Mouse (Mus musculus) midbrain, embryonic 12.5 days (tissue): Measurements from ENCODE around the gene Nadk. TPM values are rescaled to one million over a fixed set of nuclear protein-coding genes. Genes with fewer than 3 reads are reported as not detected.
"Not testable (repeated sequence)": the region's sequence is repeated elsewhere in the genome, so short reads cannot be mapped to it uniquely, and the experiment has no call there.

ENCODE experiments used
- ATAC-seq: fragments of 200-750 bp; cut with Nextera tagmentation; 2 replicates; pipeline ENCODE4 v1.8.0; 2017; ENCODE audit warnings: low read depth, moderate TSS enrichment, moderate library complexity; ENCODE audit not compliant: low FRiP score
- H3K27ac ChIP-seq: fragments of 300-500 bp; sonication (generic); replicated peaks from 2 replicates; pipeline ENCODE4 v1.5.1; 2016; ENCODE audit warnings: mild to moderate bottlenecking
- H3K27me3 ChIP-seq: fragments of 300-500 bp; sonication (generic); 2 replicates; pipeline ENCODE4 v1.6.1; 2016; ENCODE audit warnings: mild to moderate bottlenecking
- H3K36me3 ChIP-seq: fragments of 300-500 bp; sonication (generic); 2 replicates; pipeline ENCODE4 v1.6.1; 2016
- H3K4me1 ChIP-seq: fragments of 300-500 bp; sonication (generic); 2 replicates; pipeline ENCODE4 v1.6.1; 2016
- H3K4me2 ChIP-seq: fragments of 300-500 bp; sonication (generic); replicated peaks from 2 replicates; pipeline ENCODE4 v1.6.1; 2016; ENCODE audit warnings: mild to moderate bottlenecking, moderate library complexity
- H3K4me3 ChIP-seq: fragments of 300-500 bp; sonication (generic); 2 replicates; pipeline ENCODE4 v1.5.1; 2016; ENCODE audit warnings: mild to moderate bottlenecking
- H3K9ac ChIP-seq: fragments of 300-500 bp; sonication (generic); replicated peaks from 2 replicates; pipeline ENCODE4 v1.6.1; 2016; ENCODE audit warnings: mild to moderate bottlenecking, moderate library complexity
- H3K9me3 ChIP-seq: fragments of 300-500 bp; sonication (generic); 2 replicates; pipeline ENCODE4 v1.6.1; 2016; ENCODE audit warnings: mild to moderate bottlenecking
- WGBS: fragments of 180-500 bp; shearing (Covaris S2); methylation state at CpG from one replicate; pipeline ENCODE4 v1.1.7; 2016; 5-methylcytosine and 5-hydroxymethylcytosine counted together
- polyA plus RNA-seq: library from polyadenylated mRNA; unstranded; fragments of >200 nt; fragmentation: Nextera tagmentation; extraction: Ambion mirVana; gene quantifications from 2 replicates; pipeline ENCODE4 v1.2.1, GENCODE M21; 2016

Gene Nadk
- polyA plus RNA-seq, 1 experiment from 2014 or later, result 96.6 TPM

DNA sequence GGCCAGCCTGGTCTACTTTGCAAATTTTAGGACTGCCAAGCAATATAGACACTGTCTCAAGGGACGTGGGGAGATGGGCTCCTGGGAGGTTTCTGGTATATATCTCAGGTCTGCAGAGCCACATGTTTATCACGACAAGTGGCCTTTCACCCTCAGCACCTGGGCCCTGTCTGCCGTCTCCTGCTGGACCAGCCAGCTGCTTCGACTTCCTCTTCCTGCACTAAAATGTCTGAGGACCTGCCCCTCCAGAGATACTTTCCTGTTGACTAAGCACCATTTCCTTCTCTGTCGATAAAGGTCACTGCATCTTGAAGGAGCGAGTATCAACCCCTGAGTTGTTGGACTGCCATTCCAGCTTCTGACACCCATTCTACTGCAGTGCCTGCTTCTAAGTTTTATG, 2.7 kb upstream of the Nadk start:
- Histone ChIP-seq H3K9me3 (no peaks in the 10 kb centered on the region), H3K27me3 (no peaks in the 10 kb centered on the region), H3K9ac (no peak overlapping the region), H3K36me3 (peaks cover 67% of the 10 kb centered on the region), H3K4me2 (no peak overlapping the region), H3K4me1 (peaks cover 23% of the 10 kb centered on the region), H3K27ac (no peak overlapping the region), H3K4me3 (no peak overlapping the region)
- WGBS, result 83% methylated on average over 6 of the region's 6 CpGs
- no peak for ATAC-seq

DNA sequence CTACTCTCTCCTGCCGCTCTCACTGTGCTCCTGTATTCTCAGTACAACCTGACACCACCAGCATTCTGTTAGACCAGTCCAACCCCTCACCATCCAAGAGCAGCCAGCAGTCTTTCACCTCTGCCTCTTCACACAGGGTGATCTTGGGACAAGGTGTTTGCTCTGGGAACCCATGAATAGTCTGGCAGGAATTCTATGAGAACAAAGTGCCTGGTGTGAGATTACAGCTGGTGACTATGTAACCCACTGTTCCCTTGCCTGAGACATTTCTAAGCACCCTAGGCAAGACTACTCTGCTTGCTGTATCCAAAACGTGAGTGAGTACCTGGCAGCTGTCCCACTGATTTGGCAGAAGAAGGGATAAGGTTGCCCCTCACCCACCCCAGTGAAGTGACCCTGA, 1.2 kb upstream of the Nadk start:
- Histone ChIP-seq H3K9me3 (no peaks in the 10 kb centered on the region), H3K9ac (no peak overlapping the region), H3K4me1 (peaks cover 33% of the 10 kb centered on the region), H3K4me2 (no peak overlapping the region), H3K36me3 (peaks cover 52% of the 10 kb centered on the region), H3K27ac (0 out of 2 replicates have a peak overlapping the region, but pooled peaks have one; percentile 8), H3K4me3 (no peak overlapping the region), H3K27me3 (no peaks in the 10 kb centered on the region)
- no peak for ATAC-seq
- 62% methylated on average over 2 of the region's 2 CpGs for WGBS

DNA sequence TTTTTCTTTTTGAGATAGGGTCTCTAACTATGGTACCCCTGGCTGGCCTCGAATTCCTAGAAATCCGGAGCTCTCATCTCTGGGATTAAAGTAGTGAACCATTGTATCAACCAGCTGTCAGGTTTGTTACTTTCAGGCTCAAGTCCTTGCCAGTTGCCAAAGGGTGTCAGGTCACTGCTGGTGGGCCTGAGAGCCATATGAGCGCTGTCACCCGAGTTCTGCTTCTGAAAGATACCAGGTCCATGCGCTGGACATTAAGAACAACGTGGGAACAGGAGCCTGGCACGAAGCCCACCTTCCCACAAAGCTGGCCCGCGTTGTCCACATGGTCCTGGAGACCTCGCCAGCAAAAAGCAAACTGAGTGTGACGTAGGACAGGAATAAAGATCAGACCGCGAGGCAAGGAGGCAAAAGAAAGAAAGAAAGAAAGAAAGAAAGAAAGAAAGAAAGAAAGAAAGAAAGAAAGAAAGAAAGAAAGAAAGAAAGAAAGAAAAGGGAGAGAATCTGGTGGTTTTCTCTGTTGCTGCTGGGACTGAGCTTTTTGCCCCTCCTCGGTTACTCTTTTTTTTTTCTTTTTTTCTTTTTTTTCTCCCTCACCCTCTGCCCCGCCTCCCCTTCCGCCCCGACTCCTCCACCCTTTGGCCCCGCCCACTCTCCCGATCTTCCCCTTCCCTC, 684 bp downstream of the Nadk start:
- H3K27me3 ChIP-seq, result no peaks in the 10 kb centered on the region
- 3% methylated on average over 18 of the region's 19 CpGs for WGBS
- no peaks in the 10 kb centered on the region for H3K9me3 ChIP-seq
- peak overlapping the region; percentile 48; the same call in 1 of the 2 replicates for H3K9ac ChIP-seq
- peak overlapping the region; percentile 75 for H3K4me2 ChIP-seq
- peaks cover 33% of the 10 kb centered on the region for H3K36me3 ChIP-seq
- peak overlapping the region; percentile 85 for H3K4me3 ChIP-seq
- H3K27ac ChIP-seq, result peak overlapping the region; percentile 92
- H3K4me1 ChIP-seq, result peaks cover 33% of the 10 kb centered on the region
- no peak for ATAC-seq

DNA sequence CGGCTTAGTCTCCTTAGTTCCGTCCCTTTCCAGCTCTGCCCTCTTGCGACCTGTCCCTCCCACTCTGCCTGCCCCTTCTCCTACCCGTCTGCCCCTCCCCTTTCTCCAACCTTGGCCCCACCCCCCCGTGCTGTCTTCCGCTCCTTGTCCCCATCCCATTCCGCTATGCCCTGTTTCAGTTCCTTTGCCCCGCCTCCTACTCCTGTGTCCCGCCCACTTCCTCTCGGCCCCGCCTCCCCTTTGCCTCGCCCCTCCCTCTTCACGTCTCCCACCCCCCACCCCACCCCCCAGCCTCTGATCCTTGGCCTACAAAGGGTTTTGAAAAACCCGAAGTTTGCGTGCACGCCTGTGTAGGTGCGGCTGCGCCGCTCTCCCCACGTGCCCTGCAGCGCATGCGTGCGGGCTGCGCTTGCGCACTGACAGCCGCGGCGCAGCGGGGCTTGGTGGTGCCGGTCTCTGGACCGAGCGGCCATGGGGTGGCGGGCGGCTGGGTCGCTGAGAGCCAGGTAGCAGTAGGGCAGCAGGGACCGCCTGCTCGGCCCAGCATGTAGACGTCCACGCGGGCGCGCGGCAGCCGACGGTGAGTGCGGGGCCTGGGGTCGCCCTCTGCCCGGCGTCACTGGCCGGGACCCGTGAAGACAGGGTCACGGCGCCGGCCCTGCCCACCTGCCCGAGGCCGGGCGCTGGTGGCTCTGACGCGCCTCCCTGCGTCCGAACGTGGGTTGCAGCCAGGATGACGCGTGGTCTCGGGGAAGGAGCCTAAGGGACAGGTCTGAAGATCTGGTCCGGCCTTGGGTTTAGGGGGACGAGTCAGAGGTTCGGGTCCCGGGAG, 1.4 kb downstream of the Nadk start:
- H3K27me3 ChIP-seq, result no peaks in the 10 kb centered on the region
- peaks cover 33% of the 10 kb centered on the region for H3K4me1 ChIP-seq
- peak overlapping the region; percentile 85 for H3K4me3 ChIP-seq
- no peaks in the 10 kb centered on the region for H3K9me3 ChIP-seq
- under 1% methylated on average over 68 of the region's 69 CpGs for WGBS
- H3K27ac ChIP-seq, result peak overlapping the region; percentile 92
- ATAC-seq, result peak; percentile 96
- H3K4me2 ChIP-seq, result peak overlapping the region; percentile 75
- peaks cover 27% of the 10 kb centered on the region for H3K36me3 ChIP-seq
- H3K9ac ChIP-seq, result peak overlapping the region; percentile 75

DNA sequence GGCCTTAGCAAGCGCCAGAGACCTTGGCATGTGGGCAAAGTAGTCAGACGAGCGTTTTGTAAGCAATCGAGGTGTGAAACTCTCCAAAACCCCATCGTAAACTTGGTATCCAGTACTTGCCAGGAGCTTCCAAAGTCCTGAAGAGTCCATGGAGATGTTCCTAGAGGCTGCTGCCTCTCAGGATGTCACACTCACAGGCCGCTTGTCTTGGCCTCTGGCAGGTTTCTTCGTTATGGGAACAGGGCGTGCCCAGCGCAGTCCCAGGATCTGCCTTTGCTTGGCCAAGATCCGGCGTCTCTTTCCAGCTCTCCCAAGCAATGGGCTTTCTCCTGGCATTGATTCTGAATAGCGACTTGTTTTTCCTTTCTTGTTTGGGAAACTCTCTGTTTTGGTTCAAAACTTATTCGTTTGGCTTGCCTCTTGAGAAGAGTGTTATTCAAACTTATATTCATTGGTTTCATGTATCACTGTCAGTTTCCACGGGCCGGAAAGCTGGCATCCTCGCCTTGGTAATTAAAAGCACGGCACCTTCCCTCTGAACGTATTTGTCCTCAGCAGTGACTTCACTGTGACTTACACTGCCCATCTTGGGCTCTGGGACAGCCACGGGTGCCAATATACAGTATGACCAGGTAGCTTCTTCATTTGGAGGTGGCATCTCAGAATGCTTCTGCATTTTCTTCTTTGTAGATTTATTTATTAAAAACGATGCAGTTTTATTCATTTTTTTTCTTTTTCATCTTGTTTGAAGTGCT, 2.3 kb downstream of the Nadk start:
- no peaks in the 10 kb centered on the region for H3K27me3 ChIP-seq

DNA sequence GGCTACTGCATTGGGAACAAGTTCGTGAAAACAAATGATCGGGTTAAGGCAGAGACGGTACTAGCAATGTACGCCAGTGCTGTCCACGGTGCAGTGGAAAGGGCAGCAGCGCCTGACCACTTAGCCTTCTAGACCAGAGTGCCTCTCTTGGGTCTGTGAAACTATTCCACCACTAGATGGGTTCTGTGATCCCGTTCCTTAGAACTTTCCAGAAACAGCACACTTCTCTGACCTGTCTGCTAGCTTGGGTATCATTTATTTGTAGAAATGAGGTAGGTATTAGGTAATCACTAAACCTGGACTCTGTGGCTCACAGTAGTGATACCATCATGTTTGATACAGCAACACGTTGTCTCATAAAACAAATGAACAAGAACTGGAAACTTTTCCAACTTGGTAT, 4.4 kb downstream of the Nadk start:
- H3K4me3 ChIP-seq, result no peak overlapping the region
- H3K27ac ChIP-seq, result no peak overlapping the region
- WGBS, result 85% methylated on average over 8 of the region's 8 CpGs
- ATAC-seq, result no peak
- no peak overlapping the region for H3K4me2 ChIP-seq
- no peaks in the 10 kb centered on the region for H3K27me3 ChIP-seq
- H3K9ac ChIP-seq, result no peak overlapping the region
- peaks cover 29% of the 10 kb centered on the region for H3K4me1 ChIP-seq
- H3K36me3 ChIP-seq, result no peaks in the 10 kb centered on the region
- no peaks in the 10 kb centered on the region for H3K9me3 ChIP-seq

More for the DNA sequence above, 2.3 kb downstream of the Nadk start:
- peaks cover 18% of the 10 kb centered on the region for H3K36me3 ChIP-seq
- peaks cover 33% of the 10 kb centered on the region for H3K4me1 ChIP-seq
- H3K27ac ChIP-seq, result peak overlapping the region; percentile 92
- 19% methylated on average over 20 of the region's 20 CpGs for WGBS
- ATAC-seq, result no peak
- H3K4me2 ChIP-seq, result peak overlapping the region; percentile 75
- no peaks in the 10 kb centered on the region for H3K9me3 ChIP-seq
- peak overlapping the region; percentile 85 for H3K4me3 ChIP-seq
- peak overlapping the region; percentile 75 for H3K9ac ChIP-seq

DNA sequence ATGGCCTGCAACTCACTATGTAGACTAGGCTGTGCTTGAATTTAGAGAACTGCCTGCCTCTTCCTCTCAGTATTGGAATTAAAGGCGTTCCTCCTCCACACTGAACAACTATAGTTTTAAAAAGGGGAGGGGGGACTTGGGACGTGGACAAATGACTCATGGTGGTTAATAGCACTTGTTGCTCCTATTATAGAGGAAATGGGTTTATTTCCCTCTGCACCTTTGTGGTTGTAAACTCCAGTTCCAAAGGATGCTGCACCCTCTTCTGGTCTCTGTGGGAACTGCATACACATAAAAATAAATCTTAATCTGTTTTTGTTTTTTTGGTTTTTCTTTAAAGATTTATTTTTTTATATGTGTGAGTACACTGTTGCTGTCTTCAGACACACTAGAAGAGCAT, 6.0 kb downstream of the Nadk start:
- H3K4me3 ChIP-seq, result no peak overlapping the region
- no peaks in the 10 kb centered on the region for H3K27me3 ChIP-seq
- 40% methylated on average over 2 of the region's 2 CpGs for WGBS
- ATAC-seq, result no peak
- H3K9ac ChIP-seq, result no peak overlapping the region
- no peaks in the 10 kb centered on the region for H3K36me3 ChIP-seq
- no peaks in the 10 kb centered on the region for H3K9me3 ChIP-seq
- peaks cover 16% of the 10 kb centered on the region for H3K4me1 ChIP-seq
- H3K4me2 ChIP-seq, result no peak overlapping the region
- no peak overlapping the region for H3K27ac ChIP-seq

DNA sequence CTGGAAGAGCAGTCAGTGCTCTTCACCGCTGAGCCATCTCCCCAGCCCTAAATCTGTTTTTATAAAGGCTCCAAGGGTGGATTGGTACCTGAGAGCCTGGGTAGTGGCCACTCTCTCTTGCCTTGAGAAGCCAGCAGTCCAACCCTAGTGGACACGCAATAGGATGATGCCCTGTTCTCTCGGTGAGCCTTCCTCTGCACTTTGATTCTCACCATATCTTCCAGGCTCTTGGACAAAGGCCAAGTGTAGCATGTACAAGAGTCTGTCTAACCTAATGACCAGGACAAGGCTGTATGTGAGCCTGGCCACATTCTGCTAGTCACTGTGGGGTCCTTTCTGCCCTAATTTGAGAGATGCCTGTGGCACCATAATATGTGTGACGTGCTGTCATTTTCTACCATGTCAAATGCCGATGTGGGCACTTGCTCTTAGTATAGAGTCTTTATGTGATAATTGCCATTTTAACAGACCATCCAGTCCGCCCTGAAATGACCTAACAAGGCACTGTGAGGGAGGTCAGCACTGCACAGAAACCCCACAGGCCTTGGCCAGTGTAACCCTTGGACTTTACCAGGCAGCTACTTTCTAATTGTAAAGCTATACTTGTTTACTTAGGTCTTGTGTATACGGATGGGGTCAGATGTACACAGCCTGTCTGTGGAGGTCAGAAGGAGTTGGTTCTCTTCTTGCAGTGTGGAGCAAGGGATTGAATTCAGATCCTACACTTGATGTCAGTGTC, 6.6 kb downstream of the Nadk start:
- H3K27ac ChIP-seq, result no peak overlapping the region
- 91% methylated on average over 7 of the region's 7 CpGs for WGBS
- no peak for ATAC-seq

DNA sequence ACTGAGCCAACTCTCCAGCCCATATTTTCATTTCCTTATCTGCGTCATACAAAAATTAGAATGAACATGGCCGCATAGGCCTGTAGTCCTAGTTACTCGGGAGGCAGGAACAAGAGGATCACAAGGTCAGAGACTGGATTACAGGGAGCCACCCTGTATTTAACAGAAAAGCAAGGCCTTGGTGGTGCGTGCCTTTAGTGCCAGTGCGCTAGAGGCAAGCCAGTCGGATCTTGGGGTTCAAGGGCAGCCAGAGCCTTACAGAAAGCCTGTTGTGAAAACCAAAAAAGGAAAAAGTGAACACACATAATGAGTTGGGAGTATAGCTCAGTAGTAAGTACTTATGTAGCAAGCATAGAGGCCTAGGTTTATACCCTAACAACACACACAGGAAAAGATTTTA, 7.6 kb downstream of the Nadk start:
- Histone ChIP-seq H3K27me3 (no peaks in the 10 kb centered on the region), H3K4me3 (no peak overlapping the region), H3K9ac (no peak overlapping the region), H3K4me2 (no peak overlapping the region), H3K27ac (no peak overlapping the region), H3K4me1 (peaks cover 11% of the 10 kb centered on the region), H3K9me3 (no peaks in the 10 kb centered on the region), H3K36me3 (no peaks in the 10 kb centered on the region)
- 92% methylated on average over 6 of the region's 6 CpGs for WGBS
- ATAC-seq, result no peak

More for the DNA sequence above, 6.6 kb downstream of the Nadk start:
- H3K9me3 ChIP-seq, result no peaks in the 10 kb centered on the region
- H3K36me3 ChIP-seq, result no peaks in the 10 kb centered on the region
- H3K27me3 ChIP-seq, result no peaks in the 10 kb centered on the region
- no peak overlapping the region for H3K4me2 ChIP-seq
- no peak overlapping the region for H3K9ac ChIP-seq
- H3K4me1 ChIP-seq, result peaks cover 16% of the 10 kb centered on the region
- H3K4me3 ChIP-seq, result no peak overlapping the region

DNA sequence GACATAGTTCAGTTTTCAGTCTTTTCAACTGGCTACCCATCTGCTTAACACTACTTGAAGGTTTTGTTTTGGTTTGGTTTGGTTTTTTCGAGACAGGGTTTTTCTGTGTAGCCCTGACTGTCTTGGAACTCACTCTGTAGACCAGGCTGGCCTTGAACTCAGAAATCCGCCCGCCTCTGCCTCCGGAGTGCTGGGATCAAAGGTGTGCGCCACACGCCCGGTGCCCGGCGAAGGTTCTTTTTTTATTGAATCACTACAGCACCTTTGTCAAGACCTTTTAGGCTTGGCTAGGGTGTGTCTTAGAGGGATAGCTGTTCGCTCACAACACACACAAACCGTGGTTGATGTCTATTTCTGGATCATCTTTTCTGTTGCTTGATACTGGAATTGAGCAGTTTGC, 8.1 kb downstream of the Nadk start:
- not testable (repeated sequence) for H3K9me3 ChIP-seq, H3K27me3 ChIP-seq, H3K9ac ChIP-seq, H3K4me3 ChIP-seq, H3K36me3 ChIP-seq, ATAC-seq, H3K4me2 ChIP-seq, H3K27ac ChIP-seq, H3K4me1 ChIP-seq
- WGBS, result 89% methylated on average over 11 of the region's 11 CpGs

DNA sequence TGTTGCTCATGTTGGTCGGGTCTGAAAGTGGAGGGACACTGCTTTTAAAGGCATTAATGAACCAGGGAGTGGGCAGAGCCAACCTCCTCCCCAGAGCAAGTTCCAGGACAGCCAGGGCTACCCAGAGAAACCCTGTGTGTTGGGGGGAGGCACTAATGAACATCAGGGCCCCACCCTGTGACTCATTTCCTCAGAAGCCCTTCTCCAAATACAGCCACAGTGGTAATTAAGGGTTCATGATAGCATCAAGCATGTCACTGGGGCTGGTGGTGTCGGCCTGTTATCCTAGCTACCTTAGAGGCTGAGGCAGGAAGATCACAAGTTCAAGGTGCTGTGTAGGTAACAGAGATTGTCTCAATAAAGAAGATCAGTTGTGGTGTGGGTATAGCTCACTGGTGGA, 9.3 kb downstream of the Nadk start:
- Histone ChIP-seq H3K36me3 (peaks cover 8% of the 10 kb centered on the region; the same call in 1 of the 2 replicates), H3K4me3 (no peak overlapping the region), H3K4me1 (0 out of 2 replicates have a peak, but pooled peaks cover 4% of the 10 kb centered on the region), H3K9me3 (no peaks in the 10 kb centered on the region), H3K27ac (no peak overlapping the region), H3K27me3 (no peaks in the 10 kb centered on the region), H3K4me2 (no peak overlapping the region), H3K9ac (no peak overlapping the region)
- 86% methylated on average over 2 of the region's 2 CpGs for WGBS
- ATAC-seq, result no peak
